Mouse (Mus musculus): ENCODE data around the gene Hoxb9. TPM values are rescaled to one million over a fixed set of nuclear protein-coding genes. Genes with fewer than 3 reads are reported as not detected.

The Hoxb9 gene
- total RNA-seq, 1 experiment from 2014 or later = not detected

DNA sequence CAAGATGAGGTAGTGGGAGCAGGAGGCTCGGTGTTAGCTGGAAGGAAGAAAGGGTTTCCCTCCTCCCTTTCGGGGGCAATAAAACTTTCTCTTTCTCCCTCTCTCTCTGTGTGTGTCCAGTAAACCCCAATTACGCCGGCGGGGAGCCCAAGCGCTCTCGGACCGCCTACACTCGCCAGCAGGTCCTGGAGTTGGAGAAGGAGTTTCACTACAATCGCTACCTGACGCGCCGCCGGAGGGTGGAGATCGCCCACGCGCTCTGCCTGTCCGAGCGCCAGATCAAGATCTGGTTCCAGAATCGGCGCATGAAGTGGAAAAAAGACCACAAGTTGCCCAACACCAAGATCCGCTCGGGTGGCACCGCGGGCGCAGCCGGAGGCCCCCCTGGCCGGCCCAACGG, 48.7 kb downstream of the Hoxb9 start:
- ATAC-seq (replicated peaks; ENCODE audit: insufficient number of reproducible peaks, low FRiP score, low TSS enrichment, poor library complexity, severe bottlenecking) = no peak

DNA sequence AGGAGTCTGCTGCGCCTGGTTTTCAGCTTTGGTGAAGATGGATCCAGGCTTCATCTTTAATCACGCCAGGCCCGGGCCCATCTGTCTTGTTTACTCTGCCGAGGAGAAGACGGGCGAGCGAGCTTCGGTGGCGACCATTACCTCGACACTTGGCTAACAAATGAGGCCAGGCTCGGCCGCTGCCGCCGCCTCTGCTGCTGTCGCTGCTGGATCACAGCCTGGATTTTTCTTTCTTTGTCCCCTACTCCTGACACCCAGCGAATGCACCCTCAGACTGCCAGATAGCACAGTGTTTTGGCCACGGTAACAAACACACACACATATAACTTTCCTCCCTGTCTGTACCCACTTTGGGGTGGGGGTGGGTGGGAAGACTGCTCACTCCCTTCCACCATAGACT, 49.4 kb downstream of the Hoxb9 start:
- ATAC-seq (replicated peaks; ENCODE audit: insufficient number of reproducible peaks, low FRiP score, low TSS enrichment, poor library complexity, severe bottlenecking) = no peak

DNA sequence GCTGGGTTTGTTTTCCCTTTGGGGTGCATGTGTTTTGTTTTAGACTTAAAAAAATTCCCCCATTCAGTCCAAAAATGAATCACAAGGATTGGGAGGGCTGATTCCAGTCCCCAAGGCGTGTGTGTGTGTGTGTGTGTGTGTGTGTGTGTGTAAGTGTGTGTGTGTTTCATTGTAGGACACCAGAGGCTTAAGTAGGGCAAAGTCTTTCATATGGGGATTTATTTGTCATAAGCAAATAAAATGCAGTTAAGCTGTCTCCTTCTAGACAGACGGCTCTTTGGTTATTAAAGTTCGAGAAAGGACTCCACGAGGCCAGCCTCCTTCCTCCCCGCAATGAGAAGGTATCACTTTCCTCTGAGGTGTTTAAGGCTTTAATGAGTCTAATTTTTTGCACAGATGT, 50.6 kb downstream of the Hoxb9 start:
- no peak for ATAC-seq (replicated peaks; ENCODE audit: insufficient number of reproducible peaks, low FRiP score, low TSS enrichment, poor library complexity, severe bottlenecking)

DNA sequence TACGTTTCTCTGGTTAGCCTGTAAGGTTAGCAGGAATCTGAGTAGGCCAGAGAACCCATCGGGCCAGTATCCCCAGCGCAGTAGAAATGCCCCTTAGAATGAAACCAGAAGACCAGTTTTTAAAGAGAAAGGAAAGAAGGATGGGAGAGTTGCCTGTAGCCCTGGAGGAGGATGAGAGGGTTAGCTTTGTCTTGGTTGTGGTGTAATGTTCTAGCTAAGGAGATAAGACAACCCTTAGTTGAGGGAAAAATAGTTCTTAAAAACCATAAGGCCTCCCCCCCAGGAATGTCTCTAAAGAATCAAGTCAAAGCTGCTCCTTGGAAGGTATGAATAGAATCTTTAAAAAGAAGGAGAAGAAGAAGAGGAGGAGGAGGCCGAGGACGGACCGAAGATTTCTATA, 51.5 kb downstream of the Hoxb9 start:
- ATAC-seq (replicated peaks; ENCODE audit: insufficient number of reproducible peaks, low FRiP score, low TSS enrichment, poor library complexity, severe bottlenecking) = no peak

DNA sequence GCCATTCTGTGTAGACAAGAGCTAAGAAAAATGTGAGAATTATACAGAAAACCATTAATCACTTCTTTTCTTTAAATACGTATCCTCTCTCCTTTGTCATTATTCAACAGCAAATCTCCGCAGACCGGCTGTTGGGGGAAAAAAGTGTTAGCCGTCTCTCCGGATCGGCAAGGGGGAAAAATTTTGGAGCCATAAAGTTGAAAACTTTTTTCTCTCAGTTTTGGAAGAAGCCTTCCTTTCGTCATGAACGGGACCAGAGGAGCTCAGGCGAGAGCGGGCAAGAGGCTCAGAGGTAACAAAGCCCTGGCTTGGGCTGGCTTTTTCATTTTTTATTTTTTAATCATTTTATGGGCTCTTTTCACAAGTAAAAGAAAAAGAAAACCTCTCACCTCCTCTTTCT, 51.9 kb downstream of the Hoxb9 start, which contains the start of gene Hoxb3:
Hoxb3 (plus strand) TSS at position 173 of the 400 bp plus-strand sequence.
- no peak for ATAC-seq (replicated peaks; ENCODE audit: insufficient number of reproducible peaks, low FRiP score, low TSS enrichment, poor library complexity, severe bottlenecking)

DNA sequence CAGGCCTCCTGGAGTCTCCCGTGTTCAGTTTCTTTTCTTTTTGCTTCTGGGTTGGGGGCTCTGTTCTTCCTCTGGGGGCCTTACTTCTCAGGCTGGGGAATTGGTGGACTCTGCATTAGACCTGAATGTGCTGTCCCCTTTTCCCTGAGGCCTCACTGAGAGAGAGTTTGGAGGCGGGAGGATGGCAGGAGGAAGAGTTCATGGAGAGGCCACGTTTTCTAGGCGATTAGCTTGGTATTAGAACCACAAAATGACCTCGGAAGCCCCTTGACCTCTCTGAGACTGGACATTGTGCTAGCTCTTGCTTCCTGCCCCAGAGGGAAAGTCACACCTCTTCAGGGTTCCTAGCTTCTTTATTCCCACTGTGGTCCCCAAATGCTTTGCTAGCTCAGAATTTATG, 52.9 kb downstream of the Hoxb9 start:
- ATAC-seq (replicated peaks; ENCODE audit: insufficient number of reproducible peaks, low FRiP score, low TSS enrichment, poor library complexity, severe bottlenecking) = no peak

DNA sequence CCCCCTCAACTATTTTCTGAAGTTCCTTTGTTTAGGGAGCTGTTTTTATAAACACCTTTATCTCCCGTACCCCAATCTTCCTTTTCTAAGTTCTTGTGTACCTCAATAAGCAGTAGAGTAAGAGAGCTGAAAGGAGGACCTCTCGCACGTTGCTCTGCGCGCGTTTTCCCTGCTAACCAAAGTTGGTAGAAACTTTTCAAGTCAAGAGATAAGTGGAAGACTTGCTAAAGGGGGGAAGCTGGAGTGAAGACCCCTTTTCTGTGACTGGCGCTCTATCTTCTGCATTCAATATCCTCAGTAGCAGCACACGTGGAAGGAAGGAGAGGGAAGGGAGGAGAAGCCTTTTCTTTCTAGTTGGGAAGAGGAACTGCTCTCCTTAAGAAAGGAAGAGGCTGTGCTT, 53.7 kb downstream of the Hoxb9 start:
- ATAC-seq (replicated peaks; ENCODE audit: insufficient number of reproducible peaks, low FRiP score, low TSS enrichment, poor library complexity, severe bottlenecking) = no peak

DNA sequence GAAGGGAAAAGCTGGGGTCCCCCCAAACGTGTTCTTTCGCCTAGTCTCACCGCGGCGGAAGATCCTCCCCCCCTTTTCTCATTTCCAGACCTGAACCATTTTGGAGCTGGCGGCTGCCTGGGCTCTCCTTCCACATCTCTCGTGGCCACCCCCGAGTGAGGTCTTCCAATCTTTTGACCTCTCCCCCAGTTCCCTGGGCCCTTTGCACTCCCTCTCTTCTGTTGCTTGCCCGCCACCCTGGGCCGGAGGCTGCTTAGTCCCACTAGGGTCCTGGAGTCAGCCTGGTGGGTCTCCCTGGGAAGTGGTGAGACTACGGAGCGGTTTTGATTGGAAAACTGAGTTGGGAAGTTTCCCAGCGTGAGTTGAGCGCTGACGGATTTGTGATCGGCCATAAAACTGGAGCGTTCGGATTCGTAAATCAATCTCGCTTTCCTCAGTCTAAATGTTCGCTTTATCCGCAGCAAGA, 54.5 kb downstream of the Hoxb9 start:
- ATAC-seq (replicated peaks; ENCODE audit: insufficient number of reproducible peaks, low FRiP score, low TSS enrichment, poor library complexity, severe bottlenecking) = no peak

Other genes starting within 250 kb of the Hoxb9 start
- not detected in 3 replicates for gene Gip, start 246.9 kb upstream of the Hoxb9 start, total RNA-seq (2017)
- 66.0 to 93.9 TPM (median 80.9 TPM) in 3 replicates for gene Snf8, start 236.6 kb upstream of the Hoxb9 start, total RNA-seq (2017)
- 36.8 to 37.9 TPM (median 37.2 TPM) in 3 replicates for gene Ube2z, start 206.1 kb upstream of the Hoxb9 start, total RNA-seq (2017)
- gene Atp5g1, start 195.8 kb upstream of the Hoxb9 start, total RNA-seq (2017) = 1.6 to 31.3 TPM (median 27.1 TPM) in 3 replicates
- not detected in 3 replicates for gene Calcoco2, start 159.5 kb upstream of the Hoxb9 start, total RNA-seq (2017)
- not detected in 3 replicates for gene Ttll6, start 137.7 kb upstream of the Hoxb9 start, total RNA-seq (2017)
- gene Hoxb13, start 77.1 kb upstream of the Hoxb9 start, total RNA-seq (2017) = not detected in 3 replicates
- not detected in 3 replicates for gene Hoxb8, start 10.4 kb downstream of the Hoxb9 start, total RNA-seq (2017)
- gene Hoxb7, start 15.2 kb downstream of the Hoxb9 start, total RNA-seq (2017) = not detected in 3 replicates
- not detected in 3 replicates for gene Hoxb6, start 21.0 kb downstream of the Hoxb9 start, total RNA-seq (2017)
- not detected in 3 replicates for gene Hoxb5, start 31.9 kb downstream of the Hoxb9 start, total RNA-seq (2017)
- 4.7 to 6.6 TPM (median 5.2 TPM) in 3 replicates for gene Hoxb4, start 46.8 kb downstream of the Hoxb9 start, total RNA-seq (2017)
- 1.4 to 2.1 TPM (median 1.8 TPM) in 3 replicates for gene Hoxb3, start 51.9 kb downstream of the Hoxb9 start, total RNA-seq (2017)
- gene Hoxb2, start 79.1 kb downstream of the Hoxb9 start, total RNA-seq (2017) = not detected in 3 replicates
- not detected in 3 replicates for gene Hoxb1, start 94.3 kb downstream of the Hoxb9 start, total RNA-seq (2017)
- 35.6 to 134 TPM (median 47.4 TPM) in 3 replicates for gene Skap1, start 193.1 kb downstream of the Hoxb9 start, total RNA-seq (2017)